Mouse (Mus musculus) gastrocnemius, adult 8-10 months (tissue): ENCODE data around the gene Kcna3. TPM values are rescaled to one million over a fixed set of nuclear protein-coding genes. Genes with fewer than 3 reads are reported as not detected.

Source experiments
- DNase-seq, 2 experiments: peaks; one replicate each; pipeline ENCODE4 v3.0.0; 2022; ENCODE audit warnings: low spot score in 2 of 2
- total RNA-seq, 4 experiments: library from RNA; stranded (reverse); gene quantifications; 2 replicates each; pipeline ENCODE4 v1.2.4; 2022

The Kcna3 gene
- not detected for total RNA-seq

GRCm38 (mm10) chr3:107035521-107036457, at the start of gene Kcna3:
TSS of gene Kcna3 (plus strand) at chr3:107036169.
- DNase-seq, result peak; percentile 12 to 30

GRCm38 (mm10) chr3:106991334-106991733, 44.6 kb upstream of the Kcna3 start:
- DNase-seq, result no peak

DNA sequence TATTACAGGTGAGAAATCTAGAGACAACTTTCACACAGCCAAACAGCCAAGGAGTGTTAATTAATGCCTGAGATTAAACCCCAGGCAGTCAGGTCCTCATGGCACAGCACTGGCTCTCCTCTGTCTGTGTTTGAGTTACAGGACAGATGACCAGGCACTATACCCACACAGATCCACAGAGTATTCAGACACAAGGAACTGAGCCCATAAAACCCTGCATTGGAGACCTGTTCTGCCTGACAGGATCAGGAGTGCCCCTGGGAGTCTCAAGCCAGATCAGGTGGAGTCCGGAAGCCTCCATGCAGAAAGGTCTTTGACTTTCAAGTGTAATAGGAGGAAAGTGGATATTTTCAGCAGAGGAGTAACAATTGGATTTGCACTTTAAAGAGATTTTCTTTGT, 40.6 kb upstream of the Kcna3 start:
- DNase-seq, result no peak

GRCm38 (mm10) chr3:106996186-106996585, 39.8 kb upstream of the Kcna3 start:
- no peak for DNase-seq

- no peak for DNase-seq
These were observed 37.6 kb upstream of the Kcna3 start for GRCm38 (mm10) chr3:106998370-106998769.

DNA sequence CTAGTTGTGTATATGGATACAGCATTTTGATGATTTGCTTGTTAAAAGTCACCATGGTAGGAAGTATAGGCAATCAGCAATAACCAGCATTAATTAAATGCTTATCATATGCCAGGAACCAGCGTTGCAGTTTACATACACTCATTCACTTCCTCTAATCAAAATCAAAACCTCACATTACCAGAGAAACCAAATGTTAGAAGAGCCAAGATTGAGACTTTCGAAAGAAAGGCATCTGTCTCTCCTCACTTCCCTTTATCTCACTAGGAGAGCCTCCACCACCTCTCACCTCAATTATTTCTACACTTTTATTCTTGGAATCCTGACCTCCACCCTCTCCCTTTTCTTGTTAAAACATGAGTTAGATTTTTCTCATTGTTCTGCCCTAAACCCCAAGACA, 35.8 kb upstream of the Kcna3 start:
- DNase-seq, result no peak

DNA sequence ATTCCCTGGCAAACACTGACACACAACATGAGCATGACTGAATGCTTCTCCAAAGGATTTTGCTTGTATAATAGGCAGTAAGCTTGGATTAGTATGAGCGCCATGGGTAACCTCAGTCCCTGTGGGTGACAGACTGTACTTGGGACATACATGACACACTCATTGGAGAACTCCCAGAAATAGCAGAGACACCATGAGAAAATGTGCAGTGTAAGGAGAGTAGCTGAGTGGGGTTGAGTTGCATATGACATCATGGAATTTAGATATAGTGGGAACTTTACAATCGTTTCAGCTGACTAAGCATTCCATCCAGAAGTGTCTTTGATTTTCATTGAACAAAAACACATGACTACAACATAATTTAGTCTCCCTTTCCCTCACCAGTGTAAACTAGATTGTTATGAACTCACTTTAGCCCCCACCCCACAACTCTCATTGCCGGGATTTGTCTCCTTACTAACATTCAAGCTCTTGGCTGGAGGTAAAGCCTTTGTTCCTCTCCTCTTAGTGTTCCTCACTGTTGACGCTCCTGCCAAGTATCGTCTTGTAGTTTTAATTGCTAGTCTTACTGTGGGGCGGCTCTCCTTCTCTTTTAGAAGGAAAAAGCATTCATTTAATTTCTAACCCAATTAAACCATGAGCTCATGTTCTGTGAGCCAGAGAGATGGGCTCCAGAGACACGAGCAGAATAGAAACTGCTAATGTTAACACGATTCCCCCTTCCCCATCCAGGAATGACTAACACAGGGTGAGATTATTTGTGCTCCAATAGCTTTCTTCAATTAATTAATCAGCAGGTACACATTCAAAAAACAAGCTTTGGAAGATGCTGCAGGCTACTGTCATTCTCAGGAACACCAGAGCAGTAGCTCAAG, 33.5 kb upstream of the Kcna3 start:
- no peak for DNase-seq

DNA sequence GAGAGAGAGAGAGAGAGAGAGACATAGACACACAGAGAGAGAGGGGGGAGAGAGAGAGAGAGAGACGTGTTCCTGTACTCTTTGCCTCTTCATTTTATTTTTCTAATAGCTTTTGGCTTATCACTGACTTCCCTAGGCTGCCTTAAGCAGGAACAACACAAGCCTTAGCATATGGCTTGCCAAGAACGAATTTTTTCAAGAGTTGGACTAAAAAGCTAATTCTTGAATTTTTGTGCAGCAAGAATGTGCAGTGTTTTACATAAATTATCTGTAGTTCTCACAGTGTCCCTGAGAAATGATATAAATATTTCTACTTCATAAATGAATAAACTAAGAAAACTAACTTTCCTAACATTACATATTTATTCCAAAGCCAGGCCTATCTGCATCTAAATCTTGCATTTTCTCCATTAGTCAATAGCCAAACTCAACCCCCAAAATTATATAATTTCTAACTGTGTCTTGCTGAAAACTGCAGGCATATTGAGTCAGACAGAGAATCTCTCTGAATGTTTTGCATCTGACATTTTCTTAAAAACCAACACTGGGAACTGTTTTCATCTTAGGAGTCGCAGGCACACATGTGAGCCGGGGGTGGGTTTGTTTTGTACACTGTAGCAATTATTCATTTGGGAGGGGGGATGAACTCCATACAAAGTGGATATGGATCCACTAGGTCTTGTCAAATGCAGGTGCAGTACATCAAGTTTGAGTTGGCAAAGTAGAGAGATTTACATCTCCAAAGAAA, 26.5 kb upstream of the Kcna3 start:
- DNase-seq, result no peak

DNA sequence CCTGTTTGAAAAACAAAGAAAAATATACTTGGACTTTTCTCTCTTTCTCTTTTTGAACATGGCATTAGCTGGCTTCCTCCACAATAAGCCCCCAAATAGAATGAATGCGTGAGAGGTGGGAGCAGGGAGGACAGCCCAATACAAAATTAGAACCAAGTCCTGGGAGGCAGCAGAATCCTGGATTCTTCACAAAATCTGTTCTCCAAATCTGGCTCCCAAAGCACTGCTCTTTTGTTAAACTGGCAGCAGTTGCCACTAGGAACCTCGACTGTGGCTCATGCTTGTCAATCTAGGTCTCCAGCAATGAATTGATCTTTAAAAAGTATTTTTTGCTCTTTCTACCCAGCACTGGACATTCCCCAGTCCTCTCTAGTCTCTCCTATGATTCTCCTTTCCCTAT, 17.7 kb upstream of the Kcna3 start:
- DNase-seq, result no peak

DNA sequence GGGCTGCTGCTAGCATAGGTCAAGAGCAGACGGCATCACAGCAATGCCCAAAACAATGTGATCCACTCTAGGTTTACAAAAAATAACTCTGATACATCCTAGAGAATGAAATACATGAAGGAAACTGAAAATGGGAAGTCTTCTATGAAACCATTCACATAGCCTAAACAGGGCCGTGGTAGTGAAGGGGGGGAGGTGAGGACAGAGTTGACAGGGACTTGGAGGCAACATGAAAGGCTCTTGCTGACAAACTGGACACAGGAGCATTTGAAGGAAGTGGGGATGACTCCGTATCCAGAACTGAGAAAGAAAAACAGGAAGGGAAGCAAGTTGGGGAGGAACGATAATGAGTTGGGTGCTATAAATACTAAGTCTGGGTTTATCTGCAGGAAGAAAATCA, 4.4 kb upstream of the Kcna3 start:
- DNase-seq, result no peak

- no peak for DNase-seq
These were observed 1.2 kb upstream of the Kcna3 start for GRCm38 (mm10) chr3:107034776-107035175.

GRCm38 (mm10) chr3:107036458-107037039, 580 bp downstream of the Kcna3 start:
- no peak for DNase-seq

- no peak for DNase-seq
These were observed 1.1 kb downstream of the Kcna3 start for GRCm38 (mm10) chr3:107037105-107037504.

GRCm38 (mm10) chr3:107037536-107038155, 1.7 kb downstream of the Kcna3 start:
- DNase-seq, result no peak

DNA sequence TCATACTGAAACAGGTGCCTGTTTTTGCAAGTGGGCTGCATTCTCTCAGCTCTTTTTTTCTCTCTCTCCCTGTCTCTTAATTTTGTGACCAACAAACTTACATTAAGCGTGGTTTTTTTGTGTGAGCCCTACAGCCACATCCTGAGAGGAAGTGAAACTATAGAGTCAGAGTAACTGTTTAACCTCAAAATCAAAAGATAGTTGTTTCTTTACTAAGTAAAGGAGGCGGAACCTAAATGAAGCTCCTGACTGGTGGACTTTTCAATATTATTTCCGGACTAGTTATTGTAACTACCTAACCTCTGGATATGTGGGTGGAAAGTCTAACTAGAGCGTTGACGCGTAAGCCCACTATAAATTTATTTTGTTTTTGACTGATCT, 2.2 kb downstream of the Kcna3 start:
- DNase-seq, result no peak

- DNase-seq, result no peak
These were observed 2.8 kb downstream of the Kcna3 start for GRCm38 (mm10) chr3:107038661-107039223.

GRCm38 (mm10) chr3:107039306-107039705, 3.3 kb downstream of the Kcna3 start:
- no peak for DNase-seq

GRCm38 (mm10) chr3:107040408-107040807, 4.4 kb downstream of the Kcna3 start:
- DNase-seq, result no peak

DNA sequence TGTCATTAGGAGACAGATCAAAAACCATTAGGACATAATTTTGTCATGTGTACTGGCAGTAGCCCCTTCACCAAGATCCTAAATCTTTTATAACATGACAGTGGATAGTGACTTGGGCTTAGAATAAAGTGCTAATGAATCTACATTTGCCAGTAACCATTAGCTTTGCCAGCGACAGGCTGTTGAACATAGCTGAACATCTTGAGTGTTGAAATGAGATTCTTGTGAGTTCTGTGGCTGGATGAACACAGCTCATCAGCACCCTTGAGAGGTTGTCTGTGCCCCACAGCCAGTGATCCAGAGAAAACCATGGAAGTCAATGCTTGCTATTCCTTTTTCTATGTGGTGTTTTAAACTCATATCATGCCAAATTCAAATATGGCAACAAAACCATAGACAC, 5.7 kb downstream of the Kcna3 start:
- no peak for DNase-seq

DNA sequence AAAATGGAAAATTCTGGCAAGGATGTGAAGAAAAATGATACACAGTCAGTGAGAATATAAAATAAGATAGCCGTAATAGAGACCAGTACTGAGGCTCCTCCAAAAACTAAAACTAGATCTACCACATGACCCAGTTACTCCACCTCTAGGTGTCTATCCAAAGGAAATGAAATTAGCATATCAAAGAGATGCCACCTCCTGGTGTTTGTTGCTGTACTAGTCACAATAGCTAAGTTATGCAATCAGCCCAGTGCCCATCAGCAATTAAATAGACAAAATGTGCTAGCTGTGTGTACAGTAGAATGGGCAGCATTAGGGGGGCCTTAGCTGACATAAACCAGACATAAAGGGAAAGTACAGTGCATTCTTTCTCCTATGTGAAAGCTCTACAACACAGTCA, 25.5 kb downstream of the Kcna3 start:
- no peak for DNase-seq
